Mouse (Mus musculus) stomach, postnatal 0 days (tissue): Measurements from ENCODE around the gene Tnfrsf12a.

Experiments
- CTCF ChIP-seq: IDR thresholded peaks from 2 replicates; pipeline ENCODE4 v1.5.1; 2016; ENCODE audit warnings: antibody characterized with exemption, low read depth, mild to moderate bottlenecking, moderate library complexity
- EP300 ChIP-seq: optimal IDR thresholded peaks from 2 replicates; pipeline ENCODE3; 2016; ENCODE audit warnings: antibody characterized with exemption

- TF ChIP-seq CTCF (no peak), EP300 (no peak)
Measured at GRCm38 (mm10) chr17:23704741-23705140, 27.5 kb upstream of the Tnfrsf12a start.
